Mouse (Mus musculus) lung, embryonic 16.5 days (tissue): Measurements from ENCODE around the gene Ebf1. TPM values are rescaled to one million over a fixed set of nuclear protein-coding genes. Genes with fewer than 3 reads are reported as not detected.

ENCODE experiments used
- ATAC-seq: fragments of 200-750 bp; cut with Nextera tagmentation; 2 replicates; pipeline ENCODE4 v1.8.0; 2017; ENCODE audit warnings: low read depth, mild to moderate bottlenecking, moderate library complexity
- H3K27ac ChIP-seq: fragments of 300-500 bp; sonication (generic); 2 replicates; pipeline ENCODE4 v1.5.1; 2014; ENCODE audit warnings: mild to moderate bottlenecking, control low read depth, low read length
- H3K27me3 ChIP-seq: fragments of 300-500 bp; sonication (generic); 2 replicates; pipeline ENCODE4 v1.6.1; 2014; ENCODE audit warnings: low read depth, low read length, mixed read lengths; ENCODE audit not compliant: control insufficient read depth, insufficient read depth
- H3K36me3 ChIP-seq: fragments of 300-500 bp; sonication (generic); 2 replicates; pipeline ENCODE4 v1.6.1; 2014; ENCODE audit warnings: low read length; ENCODE audit not compliant: control insufficient read depth, insufficient read depth
- H3K4me1 ChIP-seq: fragments of 300-500 bp; sonication (generic); replicated peaks from 2 replicates; pipeline ENCODE4 v1.6.1; 2014; ENCODE audit warnings: low read length, mixed read lengths; ENCODE audit not compliant: control insufficient read depth, insufficient read depth
- H3K4me2 ChIP-seq: fragments of 300-500 bp; sonication (generic); 2 replicates; pipeline ENCODE4 v1.6.1; 2014; ENCODE audit warnings: low read depth, low read length, control low read depth
- H3K4me3 ChIP-seq: fragments of 300-500 bp; sonication (generic); 2 replicates; pipeline ENCODE4 v1.5.1; 2014; ENCODE audit warnings: mild to moderate bottlenecking, low read length, control low read depth
- H3K9ac ChIP-seq: fragments of 300-500 bp; sonication (generic); 2 replicates; pipeline ENCODE4 v1.6.1; 2014; ENCODE audit warnings: low read length, control low read depth
- H3K9me3 ChIP-seq: fragments of 300-500 bp; sonication (generic); 2 replicates; pipeline ENCODE4 v1.6.1; 2016; ENCODE audit warnings: low read length; ENCODE audit not compliant: control insufficient read depth
- WGBS: fragments of 180-500 bp; shearing (Covaris S2); extraction: QIAGEN DNeasy Blood & Tissue Kit; methylation state at CpG from one replicate; pipeline ENCODE4 v1.1.7; 2014; 5-methylcytosine and 5-hydroxymethylcytosine counted together
- polyA plus RNA-seq: library from polyadenylated mRNA; unstranded; fragments of >200 nt; fragmentation: Nextera tagmentation; extraction: Ambion mirVana; gene quantifications from 2 replicates; pipeline ENCODE4 v1.2.1, GENCODE M21; 2015

The Ebf1 gene
- polyA plus RNA-seq, 1 experiment from 2014 or later: 12.8 TPM

DNA sequence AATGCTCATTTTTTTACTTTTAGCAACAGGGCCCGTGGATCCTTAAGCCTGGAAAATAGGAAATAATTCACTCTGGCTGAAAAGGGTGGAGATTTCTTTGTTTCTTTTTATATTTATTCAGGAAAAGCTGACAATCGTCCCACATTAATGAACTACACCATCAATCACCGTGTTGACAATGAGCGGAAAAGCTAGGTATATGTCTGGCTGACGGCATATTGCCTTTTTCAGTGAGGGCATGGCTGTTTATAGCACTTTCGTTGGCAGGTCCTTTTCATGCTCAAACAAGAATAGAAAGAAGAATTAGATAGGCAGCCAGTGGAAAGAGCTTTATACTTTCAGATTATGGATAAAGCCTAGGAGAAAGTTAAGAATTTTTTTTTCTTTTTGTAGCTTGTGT, 99.8 kb downstream of the Ebf1 start:
- no peaks in the 10 kb centered on the region for H3K27me3 ChIP-seq
- H3K36me3 ChIP-seq: no peaks in the 10 kb centered on the region
- H3K27ac ChIP-seq: no peak overlapping the region
- no peak overlapping the region for H3K4me2 ChIP-seq
- 51% methylated on average over 6 of the region's 6 CpGs for WGBS
- no peaks in the 10 kb centered on the region for H3K4me1 ChIP-seq
- ATAC-seq: 0 out of 2 replicates have a peak, but pooled peaks have one; percentile 36
- no peak overlapping the region for H3K9ac ChIP-seq
- no peak overlapping the region for H3K4me3 ChIP-seq
- H3K9me3 ChIP-seq: no peaks in the 10 kb centered on the region

GRCm38 (mm10) chr11:44717636-44718035, 100.5 kb downstream of the Ebf1 start:
- H3K9ac ChIP-seq: no peak overlapping the region
- H3K36me3 ChIP-seq: no peaks in the 10 kb centered on the region
- H3K27ac ChIP-seq: no peak overlapping the region
- no peaks in the 10 kb centered on the region for H3K9me3 ChIP-seq
- WGBS: 56% methylated on average over 7 of the region's 7 CpGs
- H3K4me3 ChIP-seq: no peak overlapping the region
- H3K27me3 ChIP-seq: no peaks in the 10 kb centered on the region
- H3K4me2 ChIP-seq: no peak overlapping the region
- no peak for ATAC-seq
- H3K4me1 ChIP-seq: no peaks in the 10 kb centered on the region

DNA sequence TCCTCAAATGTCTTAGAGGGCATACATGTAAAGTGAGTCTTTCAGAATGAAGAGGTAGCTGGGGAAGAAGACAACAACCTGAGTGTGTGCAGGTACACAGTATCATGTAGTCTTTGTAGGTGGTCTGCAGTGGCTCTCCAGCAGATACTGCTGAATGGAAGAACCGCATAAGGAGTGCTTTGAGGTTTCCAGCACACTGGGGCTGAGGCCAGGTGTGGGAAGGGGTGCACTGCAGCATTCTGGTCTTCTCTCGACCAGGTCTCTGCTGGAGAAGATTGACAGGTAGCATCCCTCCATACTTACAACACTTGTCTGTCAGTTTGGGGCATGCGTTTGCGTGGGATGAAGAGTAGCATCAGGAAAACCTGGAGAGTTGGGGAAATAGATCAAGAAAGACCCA, 104.9 kb downstream of the Ebf1 start:
- Histone ChIP-seq H3K36me3 (no peaks in the 10 kb centered on the region), H3K27ac (no peak overlapping the region), H3K4me3 (no peak overlapping the region), H3K4me1 (no peaks in the 10 kb centered on the region), H3K4me2 (no peak overlapping the region), H3K9ac (no peak overlapping the region), H3K27me3 (no peaks in the 10 kb centered on the region), H3K9me3 (no peaks in the 10 kb centered on the region)
- ATAC-seq: no peak
- 87% methylated on average over 4 of the region's 4 CpGs for WGBS

GRCm38 (mm10) chr11:44723950-44724502, 106.9 kb downstream of the Ebf1 start:
- Histone ChIP-seq H3K9me3 (no peaks in the 10 kb centered on the region), H3K4me3 (no peak overlapping the region), H3K9ac (no peak overlapping the region), H3K27me3 (no peaks in the 10 kb centered on the region), H3K36me3 (no peaks in the 10 kb centered on the region), H3K4me2 (no peak overlapping the region), H3K27ac (no peak overlapping the region), H3K4me1 (no peaks in the 10 kb centered on the region)
- 75% methylated on average over 6 of the region's 6 CpGs for WGBS
- ATAC-seq: no peak

DNA sequence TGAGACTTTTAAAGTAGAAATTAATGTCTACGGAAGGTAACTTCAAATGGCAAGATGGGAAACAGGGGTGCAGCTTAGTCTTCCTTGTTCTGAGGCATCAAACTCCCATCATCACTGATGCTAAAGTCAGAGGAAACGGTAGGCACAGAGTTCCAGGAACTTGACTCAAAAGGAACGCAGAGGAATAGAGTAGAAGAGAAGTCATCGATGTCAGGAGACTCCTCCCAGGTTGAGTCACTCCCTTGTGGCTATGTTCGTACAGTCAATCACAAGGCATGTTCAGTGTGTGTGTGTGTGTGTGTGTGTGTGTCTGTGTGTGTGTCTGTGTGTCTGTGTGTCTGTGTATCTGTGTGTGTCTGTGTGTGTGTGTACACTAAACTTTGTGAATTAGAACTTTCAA, 108.6 kb downstream of the Ebf1 start:
- no peak overlapping the region for H3K4me3 ChIP-seq
- no peak overlapping the region for H3K9ac ChIP-seq
- no peak for ATAC-seq
- H3K9me3 ChIP-seq: no peaks in the 10 kb centered on the region
- no peak overlapping the region for H3K27ac ChIP-seq
- no peaks in the 10 kb centered on the region for H3K27me3 ChIP-seq
- no peaks in the 10 kb centered on the region for H3K36me3 ChIP-seq
- H3K4me1 ChIP-seq: no peaks in the 10 kb centered on the region
- no peak overlapping the region for H3K4me2 ChIP-seq
- 85% methylated on average over 5 of the region's 5 CpGs for WGBS

DNA sequence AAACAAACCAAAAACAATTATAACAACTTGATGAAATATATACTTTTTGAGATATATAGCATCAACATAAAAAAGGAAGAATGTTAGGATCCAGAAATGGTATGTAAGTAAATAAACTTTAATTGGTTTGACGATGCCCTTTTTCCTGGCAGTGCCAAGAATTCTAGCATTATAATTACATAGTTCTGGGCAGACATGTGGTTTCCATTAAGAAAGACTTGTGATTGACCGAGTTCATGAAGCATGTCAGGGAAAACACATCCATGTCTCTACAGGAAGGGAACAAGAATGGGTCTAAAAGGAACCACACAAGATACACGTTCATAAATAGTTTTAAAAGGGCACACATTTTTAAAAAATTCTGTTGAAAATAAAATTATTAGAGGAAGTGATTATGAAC, 110.3 kb downstream of the Ebf1 start:
- no peaks in the 10 kb centered on the region for H3K27me3 ChIP-seq
- H3K4me3 ChIP-seq: no peak overlapping the region
- no peak overlapping the region for H3K9ac ChIP-seq
- H3K4me2 ChIP-seq: no peak overlapping the region
- H3K9me3 ChIP-seq: no peaks in the 10 kb centered on the region
- ATAC-seq: no peak
- 55% methylated on average over 3 of the region's 3 CpGs for WGBS
- H3K4me1 ChIP-seq: no peaks in the 10 kb centered on the region
- no peaks in the 10 kb centered on the region for H3K36me3 ChIP-seq
- H3K27ac ChIP-seq: no peak overlapping the region

DNA sequence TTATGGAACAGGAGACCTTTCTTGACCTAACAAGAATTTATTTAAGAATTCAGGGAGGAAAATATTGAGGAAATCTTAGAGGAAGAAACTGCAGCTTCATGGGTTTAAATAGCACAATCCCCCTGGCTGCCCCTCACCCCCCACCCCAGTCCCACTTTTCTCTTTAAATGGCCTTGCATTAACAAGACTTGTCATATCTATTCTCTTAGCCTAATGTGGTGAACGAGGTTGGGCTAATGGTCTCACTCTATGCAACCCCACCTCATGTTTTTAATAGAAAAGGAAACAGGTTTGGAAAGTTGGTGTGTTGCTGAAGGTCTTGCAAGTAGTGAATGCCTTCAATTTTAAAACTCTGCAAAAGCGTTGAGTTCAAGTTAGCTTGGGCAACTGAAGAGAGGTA, 110.7 kb downstream of the Ebf1 start:
- Histone ChIP-seq H3K9ac (no peak overlapping the region), H3K27ac (no peak overlapping the region), H3K36me3 (no peaks in the 10 kb centered on the region), H3K27me3 (no peaks in the 10 kb centered on the region), H3K4me2 (no peak overlapping the region), H3K4me1 (no peaks in the 10 kb centered on the region), H3K9me3 (no peaks in the 10 kb centered on the region), H3K4me3 (no peak overlapping the region)
- ATAC-seq: no peak
- WGBS: 77% methylated on average over 2 of the region's 2 CpGs

DNA sequence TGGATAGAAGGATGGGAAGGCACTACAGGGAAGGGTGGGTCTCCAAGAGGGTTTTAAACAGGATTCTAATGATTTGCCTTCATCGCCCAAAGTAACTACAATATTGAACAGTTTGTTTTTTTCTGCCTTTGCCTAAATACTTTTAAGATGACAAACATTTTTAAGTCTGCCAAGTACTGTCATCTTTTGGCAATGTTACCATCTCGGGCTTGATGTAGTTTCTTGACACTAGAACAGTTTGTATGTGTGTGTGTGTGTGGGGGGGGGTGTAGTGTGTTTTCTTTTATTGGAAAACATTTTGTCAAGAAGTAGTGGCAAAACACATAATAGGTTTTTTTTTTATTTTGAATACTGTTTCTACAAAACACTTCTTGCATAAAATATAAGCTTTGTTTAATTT, 111.2 kb downstream of the Ebf1 start:
- no peaks in the 10 kb centered on the region for H3K9me3 ChIP-seq
- 58% methylated on average over 2 of the region's 2 CpGs for WGBS
- H3K27ac ChIP-seq: no peak overlapping the region
- no peaks in the 10 kb centered on the region for H3K36me3 ChIP-seq
- no peak overlapping the region for H3K4me3 ChIP-seq
- H3K27me3 ChIP-seq: no peaks in the 10 kb centered on the region
- no peak for ATAC-seq
- H3K4me1 ChIP-seq: no peaks in the 10 kb centered on the region
- H3K9ac ChIP-seq: no peak overlapping the region
- no peak overlapping the region for H3K4me2 ChIP-seq

DNA sequence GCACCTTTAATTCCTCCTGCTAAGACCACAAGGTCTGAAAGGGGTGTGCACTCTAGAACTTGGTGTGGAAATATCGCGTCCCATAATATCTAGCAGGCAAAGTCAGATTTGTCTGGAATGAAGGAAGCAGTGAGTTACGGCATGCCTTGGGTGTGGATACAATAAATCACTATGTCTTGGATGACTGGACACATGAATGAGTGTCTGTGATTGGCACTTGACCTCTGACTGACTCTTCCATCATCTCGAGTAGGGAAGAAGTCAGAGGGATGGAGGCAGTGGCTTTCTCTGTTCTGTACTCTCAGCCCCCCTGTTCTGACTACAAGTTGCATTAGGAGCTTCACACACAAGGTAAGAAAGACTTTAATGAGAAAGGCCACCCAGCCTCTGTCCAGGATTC, 112.8 kb downstream of the Ebf1 start:
- H3K4me1 ChIP-seq: no peaks in the 10 kb centered on the region
- no peak for ATAC-seq
- no peak overlapping the region for H3K27ac ChIP-seq
- no peak overlapping the region for H3K9ac ChIP-seq
- H3K36me3 ChIP-seq: no peaks in the 10 kb centered on the region
- H3K4me2 ChIP-seq: no peak overlapping the region
- no peaks in the 10 kb centered on the region for H3K27me3 ChIP-seq
- 41% methylated on average over 4 of the region's 4 CpGs for WGBS
- H3K4me3 ChIP-seq: no peak overlapping the region
- no peaks in the 10 kb centered on the region for H3K9me3 ChIP-seq

- 82% methylated on average over 2 of the region's 2 CpGs for WGBS
- Histone ChIP-seq H3K9ac (no peak overlapping the region), H3K9me3 (no peaks in the 10 kb centered on the region), H3K4me2 (no peak overlapping the region), H3K27me3 (no peaks in the 10 kb centered on the region), H3K27ac (no peak overlapping the region), H3K36me3 (no peaks in the 10 kb centered on the region), H3K4me3 (no peak overlapping the region), H3K4me1 (no peaks in the 10 kb centered on the region)
- ATAC-seq: no peak
These were observed 114.6 kb downstream of the Ebf1 start for GRCm38 (mm10) chr11:44731763-44732162.
